Mouse (Mus musculus) embryonic fibroblast, embryonic 13.5 days (primary cell): Measurements from ENCODE around the gene Elovl5. TPM values are rescaled to one million over a fixed set of nuclear protein-coding genes. Genes with fewer than 3 reads are reported as not detected.

Source experiments
- H3K27ac ChIP-seq: 2 replicates; pipeline ENCODE4 v1.5.1; 2012; ENCODE audit warnings: low read length, control low read depth, inconsistent platforms; ENCODE audit not compliant: insufficient read depth
- H3K4me1 ChIP-seq: 2 replicates; pipeline ENCODE4 v1.6.1; 2011; ENCODE audit warnings: low read length; ENCODE audit not compliant: control insufficient read depth, insufficient read depth
- H3K4me3 ChIP-seq: 2 replicates; pipeline ENCODE4 v1.5.1; 2011; ENCODE audit warnings: mild to moderate bottlenecking, control low read depth, low read length; ENCODE audit not compliant: insufficient read depth
- CTCF ChIP-seq: IDR thresholded peaks from 2 replicates; pipeline ENCODE4 v1.5.1; 2011; ENCODE audit warnings: mild to moderate bottlenecking, control low read depth, low read length, moderate library complexity, borderline replicate concordance; ENCODE audit not compliant: insufficient read depth
- POLR2A ChIP-seq: IDR thresholded peaks from 2 replicates; pipeline ENCODE4 v1.6.1; 2011; ENCODE audit warnings: low read depth, mild to moderate bottlenecking, control low read depth, low read length, moderate library complexity
- polyA plus RNA-seq: library from polyadenylated mRNA; stranded (reverse); fragments of >200 nt; gene quantifications from 2 replicates; pipeline ENCODE4 v1.2.4, GENCODE M21; 2011; ENCODE audit warnings: low read depth; ENCODE audit not compliant: missing spikeins, insufficient read length

Elovl5 gene
- polyA plus RNA-seq, 1 experiment: 107 TPM

DNA sequence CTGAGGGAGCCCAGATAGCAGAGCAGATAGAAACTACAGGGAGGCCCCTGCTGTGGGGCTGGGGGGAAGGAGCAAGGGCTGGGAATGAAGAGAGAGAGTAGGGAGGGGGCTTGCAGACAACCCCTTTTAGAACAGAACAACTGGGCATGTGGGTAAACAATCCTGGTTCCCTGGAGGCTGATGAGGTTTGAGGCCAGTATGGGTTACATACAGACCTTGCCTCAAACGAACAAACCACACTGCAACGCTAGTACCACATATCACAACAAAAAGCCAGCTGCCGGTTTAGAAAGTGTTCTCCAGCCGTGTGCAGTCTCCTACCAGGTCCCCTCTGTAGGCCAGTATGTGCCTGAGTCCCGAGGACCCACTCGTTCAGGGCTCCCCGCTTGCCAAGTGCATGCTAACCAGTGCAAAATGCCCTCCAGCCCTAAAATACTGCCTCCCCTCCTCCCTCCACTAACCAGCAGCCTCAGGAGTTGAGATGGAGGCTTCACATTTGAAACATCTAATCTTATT is 32.6 kb downstream of the Elovl5 start:
- Histone ChIP-seq H3K4me3 (no peak overlapping the region), H3K27ac (no peak overlapping the region), H3K4me1 (peaks cover 8% of the 10 kb centered on the region; the same call in 1 of the 2 replicates)
- TF ChIP-seq CTCF (no peak), POLR2A (no peak)

DNA sequence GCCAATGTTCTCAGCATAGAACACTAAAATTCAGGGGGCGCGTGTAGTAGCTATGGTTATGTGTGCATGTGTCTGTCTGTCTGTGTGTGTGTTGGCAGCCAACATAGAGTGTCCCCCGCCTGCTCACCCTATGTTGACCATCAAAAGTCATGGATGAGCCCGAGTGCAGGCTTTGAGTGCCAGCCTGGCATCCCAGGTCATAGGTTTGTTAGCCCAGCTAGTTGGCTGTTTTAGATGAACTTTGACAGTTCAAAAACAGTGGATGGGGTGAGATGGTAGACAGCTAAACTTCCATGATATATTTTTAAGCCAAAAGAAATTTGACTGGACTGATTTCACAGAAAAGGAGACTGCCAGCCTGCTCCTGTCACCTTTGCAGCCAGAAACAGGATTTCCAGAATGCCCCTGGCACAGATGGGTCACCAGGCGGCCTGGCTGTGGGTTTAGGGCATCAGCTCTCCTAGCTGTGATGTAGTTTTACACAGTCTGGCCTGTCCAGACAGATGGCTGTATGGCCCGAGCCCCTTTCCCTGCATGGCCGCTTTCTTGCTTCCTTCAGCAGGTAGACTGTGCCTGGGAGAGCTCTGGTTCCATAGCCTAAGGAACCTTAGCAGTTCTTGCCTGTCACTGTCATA is 33.8 kb downstream of the Elovl5 start:
- Histone ChIP-seq H3K4me3 (no peak overlapping the region), H3K27ac (no peak overlapping the region), H3K4me1 (peaks cover 13% of the 10 kb centered on the region)
- no peak for TF ChIP-seq POLR2A
- no peak for TF ChIP-seq CTCF

- H3K4me3 ChIP-seq: no peak overlapping the region
- peaks cover 11% of the 10 kb centered on the region for H3K4me1 ChIP-seq
- TF ChIP-seq POLR2A (no peak), CTCF (no peak)
- no peak overlapping the region for H3K27ac ChIP-seq
These were observed 34.8 kb downstream of the Elovl5 start for GRCm38 (mm10) chr9:77951971-77952370.

GRCm38 (mm10) chr9:77953053-77953452 is 35.9 kb downstream of the Elovl5 start:
- Histone ChIP-seq H3K4me1 (peaks cover 11% of the 10 kb centered on the region), H3K27ac (no peak overlapping the region), H3K4me3 (no peak overlapping the region)
- TF ChIP-seq POLR2A (no peak), CTCF (no peak)

- H3K27ac ChIP-seq: no peak overlapping the region
- peaks cover 11% of the 10 kb centered on the region for H3K4me1 ChIP-seq
- TF ChIP-seq CTCF (no peak), POLR2A (no peak)
- no peak overlapping the region for H3K4me3 ChIP-seq
These were observed 37.3 kb downstream of the Elovl5 start for GRCm38 (mm10) chr9:77954496-77954895.

DNA sequence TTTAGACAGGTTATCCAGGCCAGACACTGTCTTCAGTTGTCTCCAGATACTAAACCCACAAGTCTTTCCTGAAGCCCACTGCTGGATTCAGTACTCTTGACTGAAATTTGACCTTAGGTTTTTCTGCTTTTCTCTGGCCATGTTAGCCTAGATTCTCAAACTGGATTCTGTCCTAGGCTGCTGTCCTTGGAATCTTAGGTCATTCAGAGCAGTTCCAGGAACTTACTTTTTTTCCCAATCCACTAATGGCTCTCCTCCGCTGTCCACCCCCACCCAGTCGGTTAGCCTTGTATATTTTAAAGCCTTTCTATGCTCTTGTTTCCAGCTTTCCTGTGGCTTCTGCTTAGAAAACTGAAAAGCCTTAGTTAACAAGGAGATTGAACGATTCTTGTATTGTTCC is 37.8 kb downstream of the Elovl5 start:
- H3K4me1 ChIP-seq: peaks cover 11% of the 10 kb centered on the region
- no peak overlapping the region for H3K4me3 ChIP-seq
- TF ChIP-seq CTCF: no peak
- no peak for TF ChIP-seq POLR2A
- H3K27ac ChIP-seq: no peak overlapping the region

DNA sequence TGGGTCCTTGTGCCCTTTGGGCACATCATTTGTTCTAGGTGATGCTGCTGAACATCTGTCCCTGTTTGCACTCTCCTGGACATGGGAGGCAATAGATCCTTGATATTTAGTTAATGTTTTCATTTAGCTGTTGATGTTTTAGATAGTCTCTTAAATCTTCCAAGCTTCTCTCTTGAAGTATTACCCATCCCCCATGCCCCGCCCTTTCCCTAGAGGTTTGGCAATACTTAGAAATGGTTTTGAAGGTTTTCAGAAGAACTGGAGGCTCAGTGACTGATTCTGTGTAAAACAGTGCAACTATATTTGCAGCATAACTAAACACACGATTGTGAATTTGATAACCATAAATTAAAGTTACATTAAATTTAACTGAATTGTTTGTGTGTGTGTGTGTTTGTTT is 38.3 kb downstream of the Elovl5 start:
- TF ChIP-seq POLR2A: no peak
- TF ChIP-seq CTCF: no peak
- H3K4me1 ChIP-seq: peaks cover 11% of the 10 kb centered on the region
- no peak overlapping the region for H3K4me3 ChIP-seq
- H3K27ac ChIP-seq: no peak overlapping the region

DNA sequence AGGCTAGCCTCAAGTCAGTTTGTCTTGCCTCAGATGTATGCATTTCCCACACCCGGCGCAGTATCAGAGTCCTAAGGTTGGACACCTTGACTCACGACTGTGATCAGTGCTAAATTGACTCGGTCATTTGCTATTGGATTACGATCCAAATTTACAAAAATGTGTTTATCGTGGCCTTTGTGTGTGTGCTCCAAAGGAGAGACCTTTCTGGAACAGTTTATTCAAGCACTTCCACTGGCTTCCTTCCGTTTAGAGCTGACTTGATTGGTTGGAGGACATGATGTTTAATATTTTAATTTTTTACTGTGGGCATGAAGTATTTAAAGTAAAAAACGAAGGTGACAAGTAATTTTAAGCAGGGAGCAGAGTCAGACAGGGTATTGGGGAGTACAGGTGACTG is 38.8 kb downstream of the Elovl5 start:
- Histone ChIP-seq H3K4me1 (peaks cover 11% of the 10 kb centered on the region), H3K27ac (no peak overlapping the region), H3K4me3 (no peak overlapping the region)
- TF ChIP-seq POLR2A: no peak
- TF ChIP-seq CTCF: no peak

DNA sequence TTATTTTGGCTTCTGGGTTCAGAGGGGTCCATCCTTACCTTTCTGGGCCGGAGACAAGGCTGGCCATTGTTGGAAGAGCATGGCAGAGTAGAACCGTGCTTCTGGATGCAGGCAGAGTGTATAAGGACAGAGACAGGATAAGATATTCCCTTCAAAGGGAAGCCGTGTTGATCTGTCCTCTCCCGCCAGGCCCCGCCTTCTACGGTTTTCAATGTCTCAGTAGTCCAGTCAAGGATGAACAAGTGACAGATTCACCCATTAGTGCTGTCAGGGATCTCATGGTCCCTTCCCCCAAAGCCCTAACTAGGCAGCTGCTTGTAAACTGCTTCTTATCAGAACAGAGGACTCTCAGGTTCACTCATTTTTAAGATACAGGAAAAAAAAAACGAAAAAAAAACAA is 41.2 kb downstream of the Elovl5 start:
- no peak overlapping the region for H3K4me3 ChIP-seq
- H3K4me1 ChIP-seq: peaks cover 11% of the 10 kb centered on the region
- H3K27ac ChIP-seq: no peak overlapping the region
- TF ChIP-seq POLR2A (no peak), CTCF (no peak)

- Histone ChIP-seq H3K4me1 (peaks cover 6% of the 10 kb centered on the region), H3K4me3 (no peak overlapping the region)
These were observed 42.6 kb downstream of the Elovl5 start for GRCm38 (mm10) chr9:77959759-77960158.

DNA sequence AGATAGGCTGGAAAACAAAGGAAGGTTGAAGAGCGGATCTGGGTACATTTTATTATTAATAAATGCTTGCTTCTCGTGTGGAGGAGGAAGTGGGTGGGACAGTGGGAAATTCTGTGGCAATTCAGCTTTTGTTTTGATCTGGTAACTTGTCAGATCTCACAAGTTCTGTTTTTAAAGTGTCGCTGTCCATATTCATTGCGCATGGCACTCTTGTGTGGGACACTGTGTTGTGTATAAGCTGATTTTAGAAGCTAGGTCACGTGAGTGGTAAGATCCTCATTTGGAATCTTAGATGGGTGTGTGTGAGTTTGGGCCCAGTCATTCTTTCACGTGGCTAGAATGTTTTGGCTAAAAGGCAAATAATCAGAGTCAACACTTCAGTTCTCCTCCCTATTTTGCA is 44.2 kb downstream of the Elovl5 start:
- no peaks in the 10 kb centered on the region for H3K4me1 ChIP-seq
- H3K27ac ChIP-seq: no peak overlapping the region
- H3K4me3 ChIP-seq: no peak overlapping the region
- TF ChIP-seq POLR2A (no peak), CTCF (no peak)

More at GRCm38 (mm10) chr9:77959759-77960158, 42.6 kb downstream of the Elovl5 start:
- H3K27ac ChIP-seq: no peak overlapping the region
- TF ChIP-seq POLR2A: no peak
- TF ChIP-seq CTCF: no peak
